Mouse (Mus musculus) gastrocnemius, postnatal 10 days (tissue): ENCODE results near the gene Eefsec. TPM values are rescaled to one million over a fixed set of nuclear protein-coding genes. Genes with fewer than 3 reads are reported as not detected.
A peak's percentile ranks its signal among the peaks of the same experiment; 100 is the strongest.

Experiments
- DNase-seq: peaks from one replicate; pipeline ENCODE4 v3.0.0; 2021; ENCODE audit warnings: mixed read lengths
- long read RNA-seq, 2 experiments: library from polyadenylated mRNA; stranded (forward); transcript quantifications; one replicate each; pipeline ENCODE4 v2.0.0; 2021
- total RNA-seq, 2 experiments: library from RNA; stranded (reverse); gene quantifications; 2 replicates each; pipeline ENCODE4 v1.2.3; 2021

Gene Eefsec
- 10 to 100 TPM in 1 of 2 experiments, 1 to 10 TPM in 1; 9.3 to 10.9 TPM for total RNA-seq
- long read RNA-seq, experiment 1, transcript Eefsec-201 (7 exons, 2,679 nt), result major isoform, 20 of 29 reads
- long read RNA-seq, experiment 1, partial matches to known transcripts, result 1 of 29 reads
- long read RNA-seq, experiment 1, other reads (novel, unspliced or antisense), result 8 of 29 reads
- long read RNA-seq, experiment 2, transcript Eefsec-201 (7 exons, 2,679 nt), result major isoform, 26 of 31 reads
- long read RNA-seq, experiment 2, partial matches to known transcripts, result 0 of 31 reads
- long read RNA-seq, experiment 2, other reads (novel, unspliced or antisense), result 5 of 31 reads

DNA sequence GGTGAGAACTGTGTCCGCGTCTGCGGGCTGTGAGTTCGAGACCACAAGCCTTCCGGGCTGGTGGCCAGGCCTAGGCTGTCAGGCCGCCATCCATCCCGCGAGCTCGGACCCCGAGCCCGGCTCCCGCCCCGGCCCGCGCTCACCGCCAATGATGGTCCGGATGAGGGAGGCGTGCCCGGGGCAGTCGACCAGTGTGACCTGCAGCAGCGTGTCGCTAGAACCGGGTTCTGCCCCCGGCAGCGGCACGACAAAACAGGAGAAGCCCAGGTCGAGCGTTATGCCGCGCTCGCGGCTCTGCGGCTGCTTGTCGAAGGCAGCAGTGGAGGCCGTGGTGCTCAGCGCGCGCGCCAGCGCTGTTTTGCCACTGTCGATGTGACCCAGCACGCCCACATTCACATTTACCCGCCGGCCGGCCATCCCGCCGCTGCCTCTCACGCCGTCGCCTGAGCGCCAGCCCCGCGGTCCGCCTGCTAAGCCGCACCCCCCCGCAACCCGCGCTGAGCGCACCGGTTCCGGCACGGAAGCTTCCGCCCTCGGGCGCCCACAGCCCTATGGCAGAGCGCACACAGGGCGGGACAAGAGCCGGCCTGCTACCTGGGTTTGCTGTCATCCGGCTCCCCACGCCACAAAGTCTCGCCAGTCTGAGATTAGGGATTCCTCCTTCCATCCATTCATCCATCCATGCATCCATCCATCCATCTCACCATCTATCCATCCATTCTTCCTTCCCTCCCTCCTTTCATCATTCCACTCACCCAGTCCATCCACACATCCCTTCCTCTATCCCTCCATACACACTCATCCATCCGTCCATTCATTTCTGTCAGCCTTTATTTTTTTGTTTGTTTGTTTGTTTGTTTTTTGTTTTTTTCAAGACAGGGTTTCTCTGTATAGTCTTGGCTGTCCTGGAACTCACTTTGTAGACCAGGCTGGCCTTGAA, at the start of gene Eefsec:
Gene Eefsec, minus strand, starts transcription at position 477 of the 940 bp plus-strand sequence.
- DNase-seq, result peak; percentile 83

DNA sequence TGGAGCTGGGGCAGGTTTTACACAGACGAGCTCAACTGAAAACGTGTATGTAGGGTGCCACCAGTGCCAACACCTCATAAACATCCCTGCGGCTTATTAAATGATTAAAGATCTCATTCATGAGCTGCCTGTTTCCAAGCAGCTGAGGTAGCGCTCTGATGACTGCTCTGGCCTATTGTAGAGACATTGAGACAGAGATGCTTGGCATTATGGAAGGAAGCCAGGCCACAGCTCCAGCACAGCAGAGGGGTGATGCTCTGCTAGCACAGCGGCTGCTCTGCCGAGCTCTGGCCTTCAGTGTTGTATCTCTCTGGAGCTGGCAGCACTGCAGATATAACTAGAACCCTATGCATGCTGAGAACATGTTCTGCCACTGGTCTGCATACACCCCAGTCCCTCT, 47.4 kb upstream of the Eefsec start:
- DNase-seq, result no peak

DNA sequence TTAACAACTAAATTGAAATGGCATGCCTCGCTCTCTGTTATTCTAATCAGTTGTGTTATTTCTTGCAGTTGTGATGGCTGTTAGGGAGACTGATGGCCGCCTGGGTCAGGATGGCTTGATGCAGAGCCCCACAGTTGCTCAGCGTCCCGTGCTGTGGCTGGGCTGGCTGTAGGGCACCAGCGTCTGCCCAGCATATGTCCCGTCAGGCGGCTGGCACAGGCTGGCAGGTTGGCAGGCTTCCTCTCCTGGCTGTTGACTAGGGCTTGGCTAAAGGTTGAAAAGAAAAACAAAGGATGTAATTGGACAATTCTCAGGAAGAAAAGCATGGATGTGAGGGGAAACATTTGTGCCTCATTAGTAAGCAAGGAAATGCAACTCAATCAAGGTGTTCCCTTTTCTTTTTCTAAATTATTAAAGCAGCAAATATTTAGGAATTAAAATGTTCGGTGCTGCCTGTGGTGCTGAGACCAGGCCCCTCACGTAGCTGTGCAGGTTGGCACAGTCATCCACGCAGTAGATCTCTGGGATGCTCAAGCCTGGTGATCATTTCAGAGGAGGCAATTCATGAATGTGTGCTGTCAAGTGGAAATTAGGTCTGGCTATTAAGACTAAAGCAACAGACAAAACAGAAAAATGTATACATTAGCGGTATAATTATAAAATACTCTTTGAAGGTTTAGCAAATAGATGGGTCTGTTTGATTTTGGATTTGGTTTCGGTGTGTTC, 44.5 kb upstream of the Eefsec start:
- DNase-seq, result peak; percentile 56

DNA sequence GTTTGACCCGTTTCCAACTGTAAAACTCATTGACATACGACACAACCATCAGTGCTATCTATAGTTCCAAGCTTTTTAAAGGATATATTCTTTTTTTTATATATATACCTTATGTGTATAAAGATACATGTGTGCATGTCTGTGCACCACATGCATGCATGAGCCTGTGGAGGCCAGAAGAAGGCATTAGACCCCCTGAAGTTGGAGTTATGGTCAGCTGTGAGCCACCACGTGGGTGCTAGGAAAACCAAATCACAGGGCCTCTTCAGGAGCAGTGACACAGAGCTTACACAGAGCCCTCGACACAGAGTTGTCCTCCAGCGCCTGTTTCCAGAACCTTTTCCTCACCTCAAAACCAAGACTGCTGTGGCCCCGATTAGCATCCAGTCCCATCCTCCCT, 43.5 kb upstream of the Eefsec start:
- DNase-seq, result no peak

DNA sequence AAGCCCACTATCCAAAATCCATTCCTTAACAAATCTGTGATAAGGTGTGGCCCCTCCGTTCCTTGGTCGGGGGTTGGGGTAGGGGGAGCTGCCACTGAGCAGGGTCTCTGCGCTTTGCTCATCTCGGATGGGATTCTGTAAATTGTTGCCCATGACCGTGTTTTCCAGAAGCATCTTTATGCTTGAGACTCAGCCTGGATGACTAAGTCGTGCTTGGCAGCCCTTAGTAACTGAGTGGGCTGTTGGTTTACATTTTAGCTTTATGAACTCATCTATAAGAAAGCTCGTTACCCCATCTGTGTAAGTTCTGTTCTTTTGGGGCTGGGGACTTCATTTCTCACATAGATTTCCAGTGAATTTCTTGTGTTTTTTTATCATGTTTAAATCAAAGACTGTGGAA, 42.7 kb upstream of the Eefsec start:
- DNase-seq, result no peak

DNA sequence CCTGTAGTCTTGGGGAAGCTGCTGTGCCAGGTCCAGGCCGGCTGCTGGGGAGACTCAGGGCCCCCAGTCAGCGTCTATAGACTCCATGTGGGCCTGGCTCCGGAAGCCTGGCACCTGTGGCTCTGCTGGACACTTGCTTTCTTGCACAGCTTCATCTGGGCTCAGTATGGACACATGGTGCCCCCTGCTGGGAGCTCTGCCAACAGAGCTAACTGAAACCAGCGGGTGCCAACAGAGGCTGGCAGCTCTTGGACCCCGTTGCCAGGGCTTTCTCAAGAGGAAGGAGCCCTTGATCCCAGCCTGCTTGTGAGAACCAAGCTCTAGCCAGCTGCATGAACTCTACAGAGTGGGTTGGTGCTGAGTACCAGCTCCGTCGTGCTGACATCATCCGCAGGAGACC, 40.6 kb upstream of the Eefsec start:
- DNase-seq, result peak; percentile 57

DNA sequence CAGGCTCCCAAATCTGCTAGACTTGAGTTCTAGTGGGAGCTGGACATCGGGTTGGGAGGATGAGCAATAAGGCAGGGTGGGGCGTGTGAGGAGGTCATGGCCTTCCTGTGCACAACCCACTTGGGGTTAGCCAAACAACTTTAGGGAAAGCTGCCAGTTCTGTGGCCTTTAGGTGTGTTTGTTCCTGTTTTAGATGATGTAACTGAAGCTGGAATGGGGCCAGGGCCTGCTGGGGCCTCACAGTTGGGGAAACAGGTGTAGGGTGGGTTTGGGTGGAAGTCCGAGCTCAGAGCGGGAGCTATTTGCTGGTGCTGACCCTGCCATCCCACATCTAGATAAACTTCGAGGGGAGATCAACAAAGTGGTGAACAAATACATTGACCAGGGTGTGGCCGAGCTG, 39.0 kb upstream of the Eefsec start:
- no peak for DNase-seq

DNA sequence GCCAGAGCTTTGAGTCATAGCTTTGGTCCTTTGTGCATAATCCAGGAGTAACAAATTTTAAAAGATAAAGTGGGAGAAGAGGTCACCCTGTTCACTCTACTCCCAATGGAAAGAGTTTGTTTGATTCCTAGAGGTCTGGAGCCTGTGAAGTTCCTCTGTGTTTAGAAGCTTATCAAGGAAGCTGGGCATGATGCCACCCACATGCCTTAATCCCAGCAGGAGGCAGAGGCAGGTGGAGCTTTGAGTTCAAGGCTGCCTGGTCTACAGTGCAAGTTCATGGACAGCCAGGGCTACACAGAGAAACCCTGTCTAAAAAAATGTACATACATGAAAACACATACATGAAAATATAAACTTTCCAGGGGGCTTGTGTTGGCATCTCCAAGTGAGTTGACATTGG, 37.6 kb upstream of the Eefsec start:
- no peak for DNase-seq

DNA sequence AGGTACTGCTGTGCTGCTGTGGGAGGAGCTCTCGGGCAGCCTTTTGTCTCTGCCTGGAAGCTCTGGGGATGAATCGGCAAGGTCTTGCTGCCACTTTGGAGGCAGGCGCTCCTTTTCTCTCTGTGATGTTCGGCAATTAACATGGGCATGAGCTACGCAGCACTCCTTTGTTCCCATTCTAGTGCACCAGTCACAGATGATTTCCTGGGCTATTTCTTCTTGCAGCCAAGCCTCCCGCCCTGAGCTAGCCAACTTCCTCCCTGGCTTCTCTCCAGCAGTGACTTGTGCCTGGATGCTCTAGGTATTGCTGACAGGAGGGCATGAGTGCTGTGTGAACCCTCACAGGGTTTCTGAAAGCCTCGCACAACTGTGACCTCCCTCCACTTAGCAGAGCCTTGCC, 36.8 kb upstream of the Eefsec start:
- no peak for DNase-seq

DNA sequence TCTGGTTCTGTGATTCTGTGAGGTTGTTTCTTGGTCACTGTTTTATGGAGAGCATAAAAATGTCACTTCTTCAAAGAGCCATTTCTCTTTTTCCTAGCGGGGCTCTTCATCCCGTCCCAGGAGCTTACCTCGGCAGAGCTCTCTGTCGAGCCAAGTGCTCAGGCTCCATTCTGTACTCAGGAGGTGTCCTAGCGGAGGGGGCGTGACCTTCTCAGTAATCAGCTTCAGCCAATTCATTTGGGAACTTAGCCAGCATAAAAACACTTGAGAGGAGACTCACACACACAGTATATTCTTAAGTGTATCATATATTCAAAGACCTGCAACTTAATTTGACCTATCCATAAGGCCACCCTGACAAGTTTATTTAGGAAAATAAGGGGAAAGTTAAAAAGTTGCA, 34.1 kb upstream of the Eefsec start:
- DNase-seq, result no peak

DNA sequence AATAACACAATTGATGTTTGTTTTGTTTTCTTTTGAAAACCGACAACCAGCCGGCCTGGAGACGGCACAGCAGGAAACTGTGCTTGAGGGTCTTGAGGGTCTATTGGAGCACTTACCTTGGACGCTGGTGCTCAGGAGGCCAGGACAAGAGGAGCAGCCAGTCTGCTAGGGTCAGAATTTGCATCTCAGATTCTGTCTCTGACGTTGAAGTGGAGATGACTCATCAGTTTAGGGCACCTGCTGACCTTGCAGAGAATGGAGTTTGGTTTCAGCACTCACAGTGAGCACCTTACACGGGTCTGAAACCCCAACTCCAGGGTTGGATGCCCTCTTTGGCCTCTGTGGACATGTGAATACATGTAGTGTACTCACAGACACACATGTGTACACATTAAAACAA, 23.5 kb upstream of the Eefsec start:
- no peak for DNase-seq

DNA sequence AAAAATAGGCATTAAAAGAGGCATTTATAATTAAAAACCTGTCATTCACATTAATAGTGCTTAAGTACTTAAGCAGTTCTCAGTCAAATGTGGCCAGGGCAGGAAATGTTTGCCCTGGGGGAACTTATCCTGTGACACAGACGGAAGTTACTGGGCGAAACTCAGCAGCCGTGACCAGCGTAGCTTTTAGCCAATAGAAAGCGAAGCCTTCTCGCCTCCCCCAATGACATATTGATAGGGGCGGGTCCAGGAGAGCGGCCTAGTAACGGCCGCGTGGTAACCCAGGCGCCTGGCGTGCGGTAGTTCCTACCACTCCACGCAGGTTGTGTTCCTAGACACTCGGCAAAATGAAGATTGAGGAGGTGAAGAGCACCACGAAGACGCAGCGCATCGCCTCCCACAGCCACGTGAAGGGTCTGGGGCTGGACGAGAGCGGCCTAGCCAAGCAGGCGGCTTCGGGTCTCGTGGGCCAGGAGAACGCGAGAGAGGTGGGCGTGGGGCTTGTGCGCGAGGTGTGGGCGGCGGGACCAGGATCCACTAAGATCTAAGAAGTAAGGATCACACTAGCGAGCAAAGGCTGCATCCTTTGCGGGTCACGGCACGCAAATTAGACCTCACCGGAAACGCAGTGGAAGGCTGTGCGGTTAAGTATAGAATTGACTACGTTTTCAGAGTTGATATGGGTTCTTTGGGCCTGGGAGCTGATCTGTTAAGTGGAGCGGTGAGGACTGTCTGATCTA, 19.0 kb upstream of the Eefsec start, which contains the start of gene Ruvbl1:
Gene Ruvbl1, plus strand, starts transcription at position 229 of the 740 bp plus-strand sequence.
- peak; percentile 81 for DNase-seq

DNA sequence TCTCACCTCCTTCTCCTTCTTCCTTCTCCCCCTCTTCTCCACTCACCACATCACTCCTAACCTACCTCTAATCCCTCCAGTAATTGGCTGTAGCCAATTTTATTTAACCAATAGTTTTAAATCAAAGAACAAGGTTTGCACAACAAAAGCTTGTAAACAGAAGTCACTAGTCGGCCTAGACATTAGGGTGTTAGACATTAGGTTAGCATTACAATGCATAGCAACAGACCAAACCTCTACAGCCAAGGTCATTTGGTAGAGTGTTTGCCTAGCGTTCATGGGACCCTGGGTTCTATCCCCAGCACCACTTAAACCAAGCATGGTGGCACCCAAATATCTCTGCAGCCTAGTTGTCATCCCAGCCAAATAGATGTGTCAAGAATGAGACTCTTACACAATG, 8.2 kb upstream of the Eefsec start:
- DNase-seq, result no peak

DNA sequence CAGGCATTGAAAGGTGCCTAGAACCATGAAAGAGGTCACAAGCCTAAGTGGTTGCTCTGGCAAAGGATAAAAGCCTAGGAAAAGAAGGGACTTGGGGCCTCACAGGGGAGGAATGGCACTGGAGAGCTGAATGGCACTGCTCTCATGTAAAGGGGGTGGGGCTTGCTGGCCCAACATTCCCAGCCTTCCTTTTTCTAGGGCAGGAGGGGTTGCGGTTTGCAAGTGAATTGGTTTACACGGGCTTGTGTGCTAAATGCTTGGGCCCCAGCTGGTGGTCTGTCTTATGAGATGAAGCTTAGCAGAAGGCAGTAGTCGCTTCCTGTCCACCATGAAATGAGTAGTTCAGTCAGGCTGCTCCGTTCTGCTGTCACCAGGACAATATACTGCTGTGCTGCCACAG, 1.1 kb upstream of the Eefsec start:
- no peak for DNase-seq

DNA sequence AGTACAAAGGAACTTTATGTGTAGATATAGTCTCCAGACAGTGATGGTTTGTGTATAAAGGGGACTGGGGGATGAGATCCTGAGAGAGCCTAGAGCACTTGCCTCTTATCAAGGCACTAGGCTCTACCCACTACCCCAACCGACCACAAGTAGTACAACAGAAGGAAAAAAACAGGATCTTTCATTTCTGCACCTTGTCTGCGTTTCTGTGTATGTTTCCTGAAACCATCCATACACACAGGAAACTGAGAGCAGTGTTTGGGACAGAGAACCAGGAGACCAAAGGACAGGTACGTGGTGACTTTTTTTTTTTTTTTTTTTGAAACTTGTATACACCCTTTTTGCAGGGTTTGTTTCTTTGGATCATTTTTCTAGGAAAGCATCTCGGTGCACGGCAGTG, 678 bp downstream of the Eefsec start:
- DNase-seq, result no peak

DNA sequence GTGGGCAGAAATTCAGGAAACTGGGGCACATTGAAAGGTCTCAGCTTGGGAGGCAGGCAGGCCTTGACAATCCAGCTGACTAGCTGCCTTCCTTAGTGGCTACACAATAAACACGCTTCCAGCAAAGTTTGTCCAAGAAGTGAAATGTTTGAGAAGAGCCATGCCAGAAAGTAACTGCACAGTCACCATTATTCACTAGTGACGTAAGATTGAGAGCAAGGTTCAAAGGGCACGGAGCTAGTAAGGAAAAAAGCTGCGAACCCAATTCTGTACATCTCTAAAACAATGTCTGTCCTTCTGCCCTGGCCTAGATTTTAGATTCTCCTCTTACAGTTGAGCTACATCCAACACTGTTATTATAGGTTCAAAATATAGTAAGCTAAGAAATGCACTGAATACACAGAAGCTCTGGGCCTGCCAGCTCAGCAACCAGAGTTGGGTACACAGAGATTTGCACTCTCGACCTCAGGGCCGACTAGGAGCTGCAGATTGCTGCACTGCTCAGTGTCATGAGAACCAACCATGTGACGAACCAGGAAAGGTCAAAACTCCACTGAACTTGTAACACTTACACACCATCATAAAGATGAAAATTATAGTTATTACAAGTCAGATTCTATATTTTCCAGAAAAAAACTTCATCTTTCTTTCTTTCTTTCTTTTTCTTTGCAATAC, 2.1 kb downstream of the Eefsec start:
- DNase-seq, result no peak

DNA sequence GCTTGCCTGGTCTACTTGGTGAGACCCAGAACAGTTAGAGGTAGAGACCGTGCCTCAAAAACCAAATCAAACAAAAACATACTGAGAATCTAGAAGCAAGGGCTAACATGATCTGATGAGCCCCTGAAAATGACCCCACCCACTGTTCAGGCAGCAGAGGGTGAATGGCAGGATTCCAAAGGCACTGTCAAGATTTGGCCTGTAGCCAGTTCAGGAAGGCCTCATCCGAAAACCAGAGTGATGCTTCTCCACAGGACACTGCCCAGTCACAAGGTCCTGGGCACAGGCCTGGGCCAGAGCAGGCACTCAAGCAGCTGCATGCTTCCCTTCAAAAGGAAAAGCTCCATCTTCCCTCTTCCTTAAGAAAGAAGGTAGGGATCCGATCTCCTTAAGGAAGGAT, 2.9 kb downstream of the Eefsec start:
- DNase-seq, result no peak

DNA sequence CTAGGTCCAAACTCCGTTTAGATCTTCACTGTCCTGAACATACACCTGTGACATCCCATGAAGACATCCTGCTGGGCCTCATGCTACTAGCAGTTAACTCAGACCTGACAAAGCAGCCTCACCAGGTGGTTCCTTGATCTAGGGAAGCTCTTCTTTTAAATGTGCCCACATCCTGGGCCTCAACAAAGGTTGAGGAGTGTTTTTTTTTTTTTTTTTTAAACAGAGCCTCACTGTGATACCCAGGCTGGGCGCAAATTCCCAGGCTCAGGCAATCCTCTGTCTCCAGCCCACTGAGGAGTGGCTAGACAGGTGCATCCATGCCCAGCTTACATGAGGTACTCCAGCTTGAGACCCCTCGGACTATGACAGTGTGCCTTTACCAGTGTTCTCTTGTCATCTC, 3.8 kb downstream of the Eefsec start:
- no peak for DNase-seq

DNA sequence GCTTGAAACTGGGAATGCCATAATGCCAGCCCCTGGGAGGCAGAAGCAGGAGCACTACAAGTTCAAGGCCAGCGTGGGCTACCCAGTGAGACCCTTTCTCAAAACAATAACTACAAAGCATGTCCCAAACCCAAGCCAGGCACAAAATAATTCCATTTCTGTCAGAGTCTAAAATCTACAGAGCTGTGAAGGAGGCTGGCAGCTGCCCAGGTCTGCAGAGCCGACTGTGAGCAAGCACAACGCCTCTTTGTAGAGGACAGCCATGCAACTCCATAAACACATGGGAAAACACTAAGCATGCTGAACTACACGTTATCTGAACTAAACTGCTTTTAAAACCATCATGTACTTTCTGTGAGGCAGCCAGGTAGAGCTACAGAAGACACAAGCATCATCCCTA, 7.3 kb downstream of the Eefsec start:
- DNase-seq, result no peak

DNA sequence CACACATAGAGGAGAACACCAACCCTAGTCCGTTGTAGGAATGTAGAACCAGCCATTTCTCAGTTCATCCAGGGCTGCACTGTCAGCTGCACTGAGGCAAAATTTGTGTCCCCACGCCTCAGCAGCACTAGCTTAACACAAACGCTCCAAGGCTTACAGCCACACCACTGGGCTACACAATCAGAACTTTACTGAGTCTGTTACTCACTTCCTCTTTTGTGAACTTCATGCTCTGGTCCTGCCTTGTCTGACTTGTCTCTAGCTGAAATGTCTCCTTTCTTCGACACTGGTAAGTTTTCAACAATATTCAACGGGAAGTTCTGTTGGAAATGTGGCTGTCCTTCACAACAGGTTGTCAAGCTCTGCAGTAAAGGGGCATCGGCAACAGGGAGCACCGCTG, 10.7 kb downstream of the Eefsec start:
- no peak for DNase-seq

DNA sequence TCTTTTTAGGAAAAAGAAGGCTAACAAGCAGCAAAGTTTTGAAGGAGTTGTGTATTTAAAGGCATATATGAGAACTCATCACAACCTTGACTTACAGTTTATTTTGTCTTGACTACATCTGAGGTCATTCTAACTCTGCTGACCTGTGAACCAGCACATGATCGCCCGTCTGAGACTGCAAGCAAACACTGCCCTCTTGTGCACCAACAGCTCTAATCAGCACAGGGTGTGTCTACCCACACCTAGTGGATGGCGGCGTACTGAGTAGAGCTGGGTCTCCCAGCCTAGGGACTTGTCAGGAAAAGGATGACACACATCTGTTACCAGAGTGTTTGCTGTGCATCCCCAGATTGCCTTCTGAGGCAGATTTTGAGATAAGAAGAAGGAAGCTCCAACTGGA, 15.1 kb downstream of the Eefsec start:
- DNase-seq, result peak; percentile 19
